Mouse (Mus musculus): ENCODE results near the gene Porcn. TPM values are rescaled to one million over a fixed set of nuclear protein-coding genes. Genes with fewer than 3 reads are reported as not detected.
A peak's percentile ranks its signal among the peaks of the same experiment; 100 is the strongest.

The Porcn gene
- polyA plus RNA-seq (2015; fragmentation: Nextera tagmentation; extraction: Ambion mirVana), result 3.7 and 3.9 TPM in 2 replicates

- Histone ChIP-seq H3K4me2 (peak within 1 kb of the TSS; percentile 76), H3K4me1 (no peaks in the 10 kb centered on the region), H3K27ac (replicated peaks) (no peak within 1 kb of the TSS), H3K4me3 (peak within 1 kb of the TSS; percentile 61), H3K9ac (peak within 1 kb of the TSS; percentile 81), H3K36me3 (no peaks in the 10 kb centered on the region), H3K27me3 (replicated peaks) (peaks cover 13% of the 10 kb centered on the region; the same call in 1 of the 2 replicates), H3K9me3 (no peaks in the 10 kb centered on the region)
- peak; percentile 83; the same call in 1 of the 2 replicates for ATAC-seq (ENCODE audit: extremely low read depth, insufficient number of reproducible peaks, low FRiP score, low TSS enrichment)
- 8% methylated on average over 41 of the region's 46 CpGs for WGBS
These were observed at the start of gene Porcn for GRCm38 (mm10) chrX:8206015-8206693. TSS of gene Porcn (minus strand) at chrX:8206525.

- Histone ChIP-seq H3K4me2 (no peak overlapping the region), H3K9ac (no peak overlapping the region), H3K36me3 (no peaks in the 10 kb centered on the region), H3K27ac (replicated peaks) (no peak overlapping the region), H3K4me3 (no peak overlapping the region), H3K27me3 (replicated peaks) (no peaks in the 10 kb centered on the region), H3K4me1 (peaks cover 7% of the 10 kb centered on the region), H3K9me3 (no peaks in the 10 kb centered on the region)
- 29% methylated on average over 4 of the region's 6 CpGs for WGBS
- no peak for ATAC-seq (ENCODE audit: extremely low read depth, insufficient number of reproducible peaks, low FRiP score, low TSS enrichment)
These were observed 49.5 kb upstream of the Porcn start for GRCm38 (mm10) chrX:8255807-8256206.

GRCm38 (mm10) chrX:8253711-8254110 is 47.4 kb upstream of the Porcn start:
- no peaks in the 10 kb centered on the region for H3K9me3 ChIP-seq
- H3K36me3 ChIP-seq, result peaks cover 4% of the 10 kb centered on the region; the same call in 1 of the 2 replicates
- peaks cover 7% of the 10 kb centered on the region for H3K4me1 ChIP-seq
- H3K4me2 ChIP-seq, result no peak overlapping the region
- WGBS, result 86% methylated on average over 2 of the region's 2 CpGs
- ATAC-seq (ENCODE audit: extremely low read depth, insufficient number of reproducible peaks, low FRiP score, low TSS enrichment), result no peak
- H3K9ac ChIP-seq, result no peak overlapping the region
- H3K27ac ChIP-seq (replicated peaks), result no peak overlapping the region
- no peak overlapping the region for H3K4me3 ChIP-seq
- H3K27me3 ChIP-seq (replicated peaks), result no peaks in the 10 kb centered on the region

DNA sequence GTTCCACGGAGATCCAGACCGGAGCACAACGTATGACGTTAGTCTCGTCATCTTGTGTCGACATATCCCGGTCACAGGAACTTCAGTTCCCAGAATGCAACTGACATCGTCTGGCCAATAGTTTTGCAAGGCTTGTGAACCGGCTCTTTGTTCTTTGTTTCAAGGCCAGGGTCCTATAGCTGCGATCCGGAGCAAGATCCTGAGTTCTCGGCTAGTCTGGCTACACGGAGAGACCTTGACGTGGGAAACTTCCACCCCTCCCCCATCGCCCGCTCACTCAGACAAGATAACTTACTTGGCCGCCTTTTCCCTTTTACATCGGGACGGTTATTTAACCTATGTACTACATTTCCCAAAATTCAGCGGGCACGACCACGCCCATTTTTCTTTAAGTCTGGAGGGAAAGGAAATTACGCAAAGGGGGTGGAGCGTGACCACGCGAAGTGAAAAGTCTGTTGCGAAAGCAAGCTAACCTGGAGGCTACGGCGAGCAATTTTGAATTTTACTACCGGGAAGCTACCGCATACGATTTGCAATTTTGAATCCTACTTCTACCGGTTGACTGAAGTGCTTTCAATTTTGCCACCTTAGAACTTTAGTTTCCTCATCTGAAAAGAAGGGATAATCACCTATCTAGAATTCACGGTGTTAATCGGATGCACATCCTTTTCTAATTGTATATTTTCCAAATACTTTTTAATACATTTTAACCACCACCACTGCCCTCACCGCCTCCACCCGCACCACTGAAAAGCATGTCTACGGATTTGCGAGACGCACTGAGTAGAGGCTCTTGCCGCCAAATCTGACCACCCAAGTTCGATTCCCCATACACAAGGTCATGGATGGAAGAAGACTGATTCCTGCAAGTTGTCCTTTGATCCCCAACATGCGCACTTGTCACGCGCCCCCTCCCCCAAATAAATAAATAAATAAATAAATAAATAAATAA is 46.3 kb upstream of the Porcn start, which contains the start of gene Ftsj1:
Ftsj1 (minus strand) TSS at position 73 of the 952 bp plus-strand sequence.
- H3K4me2 ChIP-seq, result peak within 1 kb of the TSS; percentile 76
- H3K27ac ChIP-seq (replicated peaks), result peak within 1 kb of the TSS; percentile 70
- H3K9ac ChIP-seq, result peak within 1 kb of the TSS; percentile 84
- H3K9me3 ChIP-seq, result no peaks in the 10 kb centered on the region
- WGBS, result 8% methylated on average over 45 of the region's 45 CpGs
- no peaks in the 10 kb centered on the region for H3K27me3 ChIP-seq (replicated peaks)
- ATAC-seq (ENCODE audit: extremely low read depth, insufficient number of reproducible peaks, low FRiP score, low TSS enrichment), result peak; percentile 80
- peaks cover 7% of the 10 kb centered on the region for H3K4me1 ChIP-seq
- H3K4me3 ChIP-seq, result peak within 1 kb of the TSS; percentile 73
- H3K36me3 ChIP-seq, result peaks cover 4% of the 10 kb centered on the region; the same call in 1 of the 2 replicates

- 12% methylated on average over 18 of the region's 18 CpGs for WGBS
- peak; percentile 43 for ATAC-seq (ENCODE audit: extremely low read depth, insufficient number of reproducible peaks, low FRiP score, low TSS enrichment)
These were observed 45.5 kb upstream of the Porcn start for GRCm38 (mm10) chrX:8251789-8252333.

DNA sequence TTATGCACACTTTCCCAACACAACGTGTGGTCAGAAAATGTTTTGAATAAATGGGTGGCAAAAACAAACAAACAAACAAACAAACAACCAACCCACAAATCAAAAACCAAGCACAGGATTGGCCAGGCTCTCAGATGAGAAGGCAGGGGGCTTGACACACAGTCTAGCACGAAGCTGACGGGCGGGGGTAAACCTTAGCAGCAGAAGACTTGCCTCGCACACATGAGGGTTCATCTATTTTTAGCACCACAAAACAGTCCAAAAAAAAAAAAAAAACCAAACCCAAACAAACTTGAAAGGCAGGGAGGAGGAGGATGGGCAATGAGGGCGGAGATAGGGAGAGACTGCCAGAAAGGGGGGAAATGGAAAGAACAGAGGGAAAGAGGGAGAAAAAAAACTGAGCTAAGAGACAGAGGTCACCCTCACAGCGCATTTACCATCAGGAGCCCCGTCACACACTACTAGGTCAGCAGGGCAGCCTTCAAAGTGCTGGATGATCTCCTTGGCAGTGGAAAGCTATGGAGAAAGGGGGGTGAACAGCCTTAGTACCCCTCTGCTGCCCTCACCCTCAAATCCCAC is 42.3 kb upstream of the Porcn start:
- Histone ChIP-seq H3K36me3 (peaks cover 27% of the 10 kb centered on the region), H3K27me3 (replicated peaks) (no peaks in the 10 kb centered on the region), H3K27ac (replicated peaks) (no peak overlapping the region), H3K4me2 (no peak overlapping the region), H3K4me1 (peaks cover 7% of the 10 kb centered on the region), H3K9me3 (no peaks in the 10 kb centered on the region), H3K9ac (no peak overlapping the region), H3K4me3 (no peak overlapping the region)
- 67% methylated on average over 7 of the region's 8 CpGs for WGBS
- no peak for ATAC-seq (ENCODE audit: extremely low read depth, insufficient number of reproducible peaks, low FRiP score, low TSS enrichment)

More at GRCm38 (mm10) chrX:8251789-8252333, 45.5 kb upstream of the Porcn start:
- Histone ChIP-seq H3K4me3 (peak overlapping the region; percentile 73), H3K9ac (peak overlapping the region; percentile 84), H3K4me2 (peak overlapping the region; percentile 76), H3K36me3 (peaks cover 7% of the 10 kb centered on the region), H3K27ac (replicated peaks) (no peak overlapping the region), H3K9me3 (no peaks in the 10 kb centered on the region), H3K4me1 (peaks cover 7% of the 10 kb centered on the region), H3K27me3 (replicated peaks) (no peaks in the 10 kb centered on the region)

DNA sequence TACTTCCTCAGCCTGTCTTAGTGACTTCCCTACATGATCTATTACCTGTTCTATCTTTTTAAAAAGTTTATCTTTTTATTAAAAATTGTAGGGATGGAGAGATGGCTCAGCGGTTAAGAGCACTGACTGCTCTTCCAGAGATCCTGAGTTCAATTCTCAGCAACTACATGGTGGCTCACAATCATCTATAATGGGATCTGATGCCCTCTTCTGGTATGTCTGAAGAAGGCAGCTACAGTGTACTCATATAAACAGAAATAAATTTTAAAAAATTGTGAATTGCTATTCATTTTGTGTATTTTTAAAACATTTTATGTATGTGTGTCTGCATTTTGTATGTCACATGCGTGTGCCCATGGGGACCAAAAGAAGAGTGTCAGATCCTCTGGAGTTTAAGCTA is 41.4 kb upstream of the Porcn start:
- no peak for ATAC-seq (ENCODE audit: extremely low read depth, insufficient number of reproducible peaks, low FRiP score, low TSS enrichment)
- Histone ChIP-seq H3K9ac (no peak overlapping the region), H3K4me2 (no peak overlapping the region), H3K36me3 (peaks cover 34% of the 10 kb centered on the region), H3K9me3 (no peaks in the 10 kb centered on the region), H3K4me3 (no peak overlapping the region), H3K27me3 (replicated peaks) (no peaks in the 10 kb centered on the region), H3K27ac (replicated peaks) (no peak overlapping the region), H3K4me1 (peaks cover 7% of the 10 kb centered on the region)
- WGBS, result 74% methylated on average over 2 of the region's 2 CpGs

DNA sequence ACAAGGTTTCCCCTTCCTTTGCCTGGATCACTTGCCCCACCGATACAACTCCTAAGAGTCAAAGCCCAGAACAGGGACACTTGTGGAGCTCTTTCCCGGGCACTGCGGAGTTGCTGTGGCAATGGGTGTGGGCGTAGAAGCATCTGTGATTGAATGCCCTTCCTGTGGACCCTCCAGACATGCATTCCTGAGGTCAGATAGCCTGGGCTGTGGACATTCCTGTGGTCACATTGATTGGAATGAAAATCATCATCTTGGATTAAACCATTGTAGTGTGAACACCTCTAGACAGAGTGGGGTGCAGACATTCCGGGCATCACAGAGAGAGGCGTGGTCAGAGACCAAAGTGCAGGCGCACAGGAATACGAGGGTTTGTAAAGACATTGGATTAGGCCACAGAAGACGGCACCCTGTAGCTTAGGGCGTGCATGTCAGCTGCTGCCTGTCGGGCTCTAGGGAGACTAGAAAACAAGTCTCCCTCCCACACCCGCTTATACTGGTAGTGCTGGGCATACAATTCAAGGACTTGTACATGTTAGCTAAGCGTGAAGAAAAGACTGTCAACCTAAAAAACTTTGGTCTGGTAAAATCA is 32.6 kb upstream of the Porcn start:
- H3K27ac ChIP-seq (replicated peaks), result no peak overlapping the region
- ATAC-seq (ENCODE audit: extremely low read depth, insufficient number of reproducible peaks, low FRiP score, low TSS enrichment), result no peak
- WGBS, result 69% methylated on average over 13 of the region's 13 CpGs
- H3K36me3 ChIP-seq, result peaks cover 21% of the 10 kb centered on the region; the same call in 1 of the 2 replicates
- no peaks in the 10 kb centered on the region for H3K9me3 ChIP-seq
- no peak overlapping the region for H3K9ac ChIP-seq
- H3K4me2 ChIP-seq, result no peak overlapping the region
- H3K27me3 ChIP-seq (replicated peaks), result no peaks in the 10 kb centered on the region
- no peaks in the 10 kb centered on the region for H3K4me1 ChIP-seq
- H3K4me3 ChIP-seq, result no peak overlapping the region

DNA sequence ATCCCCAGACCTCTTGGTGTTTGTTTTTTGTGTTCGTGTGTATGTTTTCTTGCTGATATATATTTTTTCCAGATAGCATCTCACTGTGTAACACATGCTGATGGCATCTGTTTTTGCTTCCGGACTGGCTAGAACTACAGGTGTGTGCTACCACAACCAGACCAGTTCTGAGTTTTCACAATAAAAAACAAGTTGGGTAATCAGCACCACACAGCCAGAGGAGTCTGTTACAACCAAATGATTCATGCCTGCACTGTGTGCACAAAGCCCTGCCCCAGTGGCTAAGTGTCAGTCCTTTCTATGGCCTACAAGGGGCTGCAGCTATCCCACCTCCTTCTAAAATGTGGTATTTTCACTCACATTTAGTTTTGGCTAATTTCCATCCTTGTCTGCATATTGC is 30.4 kb upstream of the Porcn start:
- Histone ChIP-seq H3K4me2 (no peak overlapping the region), H3K36me3 (peaks cover 9% of the 10 kb centered on the region; the same call in 1 of the 2 replicates), H3K4me1 (no peaks in the 10 kb centered on the region), H3K27ac (replicated peaks) (no peak overlapping the region), H3K27me3 (replicated peaks) (no peaks in the 10 kb centered on the region), H3K9me3 (no peaks in the 10 kb centered on the region), H3K9ac (no peak overlapping the region), H3K4me3 (no peak overlapping the region)
- WGBS, result 85% methylated on average over 2 of the region's 2 CpGs
- ATAC-seq (ENCODE audit: extremely low read depth, insufficient number of reproducible peaks, low FRiP score, low TSS enrichment), result no peak

GRCm38 (mm10) chrX:8233602-8234001 is 27.3 kb upstream of the Porcn start:
- H3K9ac ChIP-seq, result no peak overlapping the region
- H3K4me2 ChIP-seq, result no peak overlapping the region
- no peak overlapping the region for H3K27ac ChIP-seq (replicated peaks)
- no peaks in the 10 kb centered on the region for H3K27me3 ChIP-seq (replicated peaks)
- 71% methylated on average over 3 of the region's 3 CpGs for WGBS
- no peak for ATAC-seq (ENCODE audit: extremely low read depth, insufficient number of reproducible peaks, low FRiP score, low TSS enrichment)
- H3K9me3 ChIP-seq, result no peaks in the 10 kb centered on the region
- H3K4me3 ChIP-seq, result no peak overlapping the region
- H3K36me3 ChIP-seq, result no peaks in the 10 kb centered on the region
- no peaks in the 10 kb centered on the region for H3K4me1 ChIP-seq
